Mouse (Mus musculus): ENCODE results near the gene Yeats2.
"Not testable (repeated sequence)": the region's sequence is repeated elsewhere in the genome, so short reads cannot be mapped to it uniquely, and the experiment has no call there.

Gene Yeats2

DNA sequence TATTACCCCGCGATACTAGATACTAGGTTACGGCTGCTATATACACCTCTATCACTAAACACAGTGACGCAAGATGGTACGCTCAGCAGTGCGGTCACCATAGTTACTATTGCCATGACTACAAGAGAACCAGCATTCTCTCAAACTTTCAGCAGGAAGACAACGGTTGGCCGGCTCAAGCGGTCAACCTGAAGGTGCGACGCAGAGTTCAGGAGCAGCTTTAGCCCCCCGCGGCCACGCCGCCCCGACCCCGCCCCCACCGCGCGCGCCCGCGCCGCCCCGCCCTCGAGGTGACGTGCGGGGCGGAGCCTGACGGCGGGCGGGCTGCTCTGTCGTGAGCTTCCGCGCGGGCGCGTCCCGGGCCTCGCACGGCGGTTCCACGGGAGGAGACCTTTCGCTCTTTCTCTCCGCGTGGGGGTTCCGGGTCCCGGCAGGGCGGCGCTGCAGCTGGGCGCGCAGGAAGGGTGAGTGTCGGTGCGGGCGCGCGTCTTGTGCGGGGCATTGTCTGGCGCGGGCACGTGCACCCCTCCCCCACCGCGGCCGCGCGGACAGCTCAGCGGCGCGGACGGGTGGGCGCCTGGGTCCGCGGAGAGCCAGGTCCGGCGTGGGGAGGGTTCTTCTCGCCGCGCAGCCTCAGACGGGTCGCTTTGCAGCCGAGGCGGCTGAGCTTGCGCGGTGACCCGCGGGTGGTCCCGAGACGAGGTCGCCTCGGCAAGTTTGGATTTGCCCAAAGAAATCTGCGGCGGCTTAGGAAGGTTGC, at the start of gene Yeats2:
Gene Yeats2, plus strand, starts transcription at position 292 of the 760 bp plus-strand sequence.
- DNase-seq (ENCODE audit: low spot score), result peak; percentile 75

GRCm38 (mm10) chr16:20095966-20096365, 44.9 kb upstream of the Yeats2 start:
- no peak for DNase-seq (ENCODE audit: low spot score)

DNA sequence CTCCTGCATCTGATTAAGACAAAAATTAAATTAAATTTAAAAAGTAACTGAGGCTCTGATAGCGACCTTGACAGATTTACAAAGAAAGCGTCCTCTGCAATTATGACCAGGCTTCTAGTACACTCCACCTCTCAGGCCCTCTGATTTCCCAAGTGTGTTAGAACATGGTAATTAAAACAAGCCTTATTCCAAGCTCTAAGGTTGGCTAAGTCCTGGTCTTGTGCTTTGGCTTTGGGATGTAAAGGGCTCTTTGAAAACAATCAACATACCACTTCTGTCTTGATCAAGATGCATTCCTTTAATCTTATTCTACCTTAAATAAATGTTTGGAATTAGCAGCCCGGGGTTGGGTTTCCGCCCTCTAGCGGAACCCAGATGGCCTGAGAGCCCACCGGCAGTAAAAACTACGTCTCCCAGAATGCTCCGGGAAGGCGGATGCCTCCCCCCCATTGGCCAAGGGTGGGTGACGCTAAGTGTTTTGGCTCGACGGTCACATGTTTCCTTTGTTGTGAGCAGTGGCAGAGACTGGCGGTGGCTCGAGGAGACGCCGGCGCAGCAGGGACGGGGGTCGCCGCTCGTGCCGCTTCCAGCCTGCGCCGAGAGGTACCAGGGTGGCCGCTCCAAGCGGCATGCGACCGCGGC, 43.7 kb upstream of the Yeats2 start, which contains the start of gene Klhl24:
Gene Klhl24, plus strand, starts transcription at position 474 of the 642 bp plus-strand sequence.
- peak; percentile 80 for DNase-seq (ENCODE audit: low spot score)

- peak; percentile 80 for DNase-seq (ENCODE audit: low spot score)
Measured at GRCm38 (mm10) chr16:20097711-20098374, 43.0 kb upstream of the Yeats2 start.

DNA sequence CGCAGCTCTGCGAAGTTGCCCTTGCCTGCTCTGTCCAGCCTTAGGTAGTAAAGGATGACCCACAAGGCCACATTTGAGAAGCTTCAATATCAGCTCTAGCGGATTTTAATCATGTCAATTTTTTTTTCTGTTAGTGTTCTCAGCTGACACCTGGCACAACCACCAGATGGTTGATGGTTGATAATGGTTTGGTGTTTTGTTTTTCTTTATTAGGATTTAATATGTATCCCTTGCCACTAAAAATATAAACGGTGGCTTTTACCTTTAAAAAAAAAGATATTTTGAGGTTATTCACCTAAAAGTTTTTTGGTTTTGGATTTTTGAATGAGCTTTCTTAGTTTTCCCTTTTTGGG, 42.5 kb upstream of the Yeats2 start:
- DNase-seq (ENCODE audit: low spot score), result no peak

DNA sequence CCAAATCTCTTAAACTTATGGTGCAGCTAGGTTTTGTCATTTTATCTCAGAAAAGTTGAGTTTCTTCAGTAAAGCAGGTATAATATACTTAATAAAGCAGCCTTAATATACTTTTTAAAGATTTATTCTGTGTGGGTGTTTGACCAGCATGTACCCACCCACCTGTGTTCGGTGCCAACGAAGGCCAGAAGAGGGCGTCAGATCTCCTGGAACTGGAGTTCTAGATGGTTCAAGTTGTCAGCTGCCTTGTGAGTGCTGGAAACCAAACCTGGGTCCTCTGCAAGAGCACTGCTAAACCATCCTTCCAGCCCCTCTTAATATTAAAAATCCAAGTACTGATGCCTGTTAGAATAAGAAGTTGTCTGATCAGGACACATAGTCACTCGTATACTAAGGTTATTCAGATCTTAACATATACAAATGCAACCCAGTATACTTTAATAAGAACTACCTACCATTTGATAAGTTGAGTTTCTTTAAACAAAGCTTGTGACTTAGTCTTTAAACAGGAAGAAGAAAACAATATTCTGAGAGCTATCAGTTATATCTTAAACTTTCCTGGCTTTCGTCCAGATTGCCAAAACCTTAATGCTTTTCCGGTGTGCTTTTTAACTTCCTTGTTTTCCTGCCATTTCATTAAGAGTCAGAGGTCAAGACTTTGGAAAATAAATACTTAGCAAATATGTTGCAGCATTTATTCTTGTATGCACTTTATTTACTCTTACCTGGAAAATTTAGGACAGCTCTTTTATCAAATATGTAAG, 41.8 kb upstream of the Yeats2 start:
- DNase-seq (ENCODE audit: low spot score), result no peak

GRCm38 (mm10) chr16:20106996-20107395, 33.9 kb upstream of the Yeats2 start:
- no peak for DNase-seq (ENCODE audit: low spot score)

GRCm38 (mm10) chr16:20108961-20109360, 31.9 kb upstream of the Yeats2 start:
- no peak for DNase-seq (ENCODE audit: low spot score)

DNA sequence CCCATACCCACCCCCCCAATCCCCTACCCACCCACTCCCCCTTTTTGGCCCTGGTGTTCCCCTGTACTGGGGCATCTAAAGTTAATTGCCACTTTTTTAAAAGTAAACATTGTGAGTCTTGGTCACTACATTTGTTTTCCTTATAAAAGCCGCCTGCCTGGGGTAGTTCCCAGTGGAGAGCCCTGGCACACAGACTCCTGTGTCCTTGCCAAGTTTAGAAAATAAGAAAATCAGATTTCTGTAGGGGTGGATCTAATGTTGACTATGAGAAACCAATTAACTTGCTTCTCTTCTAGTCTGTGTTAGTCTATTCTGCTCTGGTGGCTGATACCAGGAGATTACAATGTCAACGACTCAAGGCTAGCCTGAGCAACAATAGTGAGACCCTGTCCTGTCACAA, 28.2 kb upstream of the Yeats2 start:
- no peak for DNase-seq (ENCODE audit: low spot score)

- no peak for DNase-seq (ENCODE audit: low spot score)
Measured at GRCm38 (mm10) chr16:20116069-20116468, 24.8 kb upstream of the Yeats2 start.

DNA sequence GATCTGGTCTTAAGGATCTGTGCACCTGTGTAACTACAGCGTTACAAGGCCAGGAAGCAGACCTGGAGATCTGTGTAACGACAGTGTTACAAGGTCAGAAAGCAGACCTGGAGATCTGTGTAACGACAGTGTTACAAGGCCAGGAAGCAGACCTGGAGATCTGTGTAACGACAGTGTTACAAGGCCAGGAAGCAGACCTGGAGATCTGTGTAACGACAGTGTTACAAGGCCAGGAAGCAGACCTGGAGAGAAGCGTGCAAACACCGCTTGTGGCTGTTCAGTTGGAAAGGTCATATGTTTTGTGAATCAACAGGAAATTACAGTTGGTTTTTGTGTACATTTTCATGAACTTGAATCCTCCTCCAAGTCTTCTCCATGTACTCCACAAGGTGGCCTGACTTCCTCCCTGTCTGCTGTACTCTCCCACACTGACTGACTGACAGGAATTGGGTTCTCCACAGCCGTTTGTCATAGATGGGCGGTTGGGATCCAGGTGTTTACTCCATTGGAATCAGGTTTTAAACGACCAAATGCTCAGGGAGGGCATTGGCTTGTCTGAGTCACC, 14.5 kb upstream of the Yeats2 start:
- DNase-seq (ENCODE audit: low spot score), result not testable (repeated sequence)

GRCm38 (mm10) chr16:20130397-20130796, 10.5 kb upstream of the Yeats2 start:
- DNase-seq (ENCODE audit: low spot score), result no peak

- DNase-seq (ENCODE audit: low spot score), result no peak
Measured at GRCm38 (mm10) chr16:20144568-20144967, 3.7 kb downstream of the Yeats2 start.

DNA sequence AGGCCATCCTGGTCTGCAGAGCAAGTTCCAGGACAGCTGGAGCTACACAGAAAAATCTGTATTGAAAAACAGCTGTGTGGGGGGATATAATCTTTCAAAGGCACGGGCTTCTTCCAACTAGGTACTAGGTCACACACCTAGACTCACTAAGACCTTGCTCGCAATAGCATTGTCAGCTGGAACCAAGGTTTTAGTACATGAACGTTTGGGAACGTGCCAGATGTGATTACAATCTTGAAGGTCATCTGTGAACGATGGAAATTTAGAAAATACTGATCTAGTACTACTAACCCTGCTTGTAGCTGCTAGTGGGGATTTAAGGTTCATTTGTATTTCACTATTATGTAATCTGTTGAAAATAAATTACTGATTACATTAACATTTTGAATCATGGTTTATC, 11.1 kb downstream of the Yeats2 start:
- DNase-seq (ENCODE audit: low spot score), result no peak

GRCm38 (mm10) chr16:20153742-20154141, 12.9 kb downstream of the Yeats2 start:
- DNase-seq (ENCODE audit: low spot score), result no peak

DNA sequence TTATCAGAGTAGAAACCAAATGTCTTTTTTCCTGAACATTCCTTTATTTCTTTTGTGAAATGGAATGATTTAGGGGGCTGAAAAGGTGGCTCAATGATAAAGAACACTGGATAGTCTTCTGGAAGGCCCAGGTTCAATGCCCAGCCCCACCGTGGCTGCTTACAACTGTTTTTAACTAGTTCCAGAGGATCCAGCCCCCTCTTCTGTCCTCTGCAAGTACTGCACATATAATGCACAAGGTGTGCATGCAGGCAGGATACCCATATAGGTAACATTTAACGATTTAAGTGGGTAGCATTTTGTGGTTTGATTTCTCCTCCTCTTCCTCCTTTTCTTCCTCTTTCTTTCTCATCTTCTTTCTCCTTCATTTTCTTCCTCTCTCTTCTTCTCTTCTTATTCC, 19.3 kb downstream of the Yeats2 start:
- DNase-seq (ENCODE audit: low spot score), result no peak

GRCm38 (mm10) chr16:20169071-20169470, 28.2 kb downstream of the Yeats2 start:
- no peak for DNase-seq (ENCODE audit: low spot score)

DNA sequence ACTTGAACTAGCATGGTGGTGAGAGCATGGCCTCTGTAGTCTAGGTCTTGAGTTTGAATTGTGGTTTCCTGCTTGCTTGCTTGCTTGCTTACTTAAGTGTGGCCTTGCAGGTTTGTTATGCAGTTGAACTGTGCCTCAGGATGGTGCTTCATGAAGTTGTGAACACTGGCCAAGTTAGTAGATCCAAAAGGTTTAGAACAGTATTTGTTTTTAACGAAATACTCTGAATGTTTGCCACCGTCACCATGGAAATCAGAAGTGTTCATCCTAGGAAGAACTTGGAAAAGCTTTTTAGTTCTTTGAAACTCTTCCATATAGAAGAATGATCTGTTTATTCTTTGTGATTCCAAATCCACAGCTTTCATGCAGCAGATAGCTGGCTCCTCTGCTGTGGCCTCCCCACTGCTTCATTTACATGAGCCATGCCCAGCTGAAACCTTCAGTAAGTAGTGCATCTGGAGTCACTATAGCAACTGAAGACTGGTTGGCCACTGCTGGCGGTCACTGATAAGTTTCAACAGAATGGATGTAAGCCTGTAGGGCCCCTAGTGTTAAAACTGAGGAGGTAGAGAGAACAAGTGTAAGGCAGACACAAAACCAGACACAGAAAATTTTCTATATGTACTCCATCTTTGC, 28.7 kb downstream of the Yeats2 start:
- DNase-seq (ENCODE audit: low spot score), result no peak

DNA sequence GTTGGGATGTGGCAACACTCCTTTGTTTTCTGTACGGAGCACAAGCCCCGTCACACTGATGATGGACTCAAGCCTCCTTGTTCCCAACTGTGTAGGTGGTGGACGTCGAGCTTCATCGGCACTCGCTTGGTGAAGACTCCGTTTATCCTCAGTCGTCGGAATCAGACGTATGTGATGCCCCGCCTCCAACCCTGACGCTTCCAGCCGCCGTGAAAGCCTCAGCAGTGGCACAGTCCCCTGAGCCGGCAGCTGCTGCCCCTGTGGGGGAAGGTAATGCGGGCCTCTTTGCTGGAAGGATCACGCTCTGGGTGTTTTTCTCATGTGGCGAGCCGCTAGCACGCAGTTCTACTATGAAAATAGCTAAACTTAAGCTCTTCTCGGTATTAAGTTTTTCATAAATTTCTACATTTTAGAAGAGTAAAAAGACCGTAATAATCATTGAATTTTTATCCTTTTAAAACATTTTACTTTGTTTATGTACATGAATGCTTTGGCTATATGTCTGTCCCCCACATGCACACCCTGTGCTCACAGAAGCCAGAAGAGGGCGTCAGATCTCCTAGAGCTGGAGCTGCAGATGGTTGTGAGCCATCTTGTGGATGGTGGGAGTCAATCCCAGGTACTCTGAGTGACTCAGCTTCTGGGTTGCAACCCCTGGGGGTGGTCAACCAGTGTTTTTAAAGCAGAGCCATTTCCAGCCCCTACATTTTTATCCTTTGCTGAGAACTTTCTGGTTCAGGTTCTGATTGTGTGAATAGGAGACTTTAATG, 38.7 kb downstream of the Yeats2 start:
- no peak for DNase-seq (ENCODE audit: low spot score)

- no peak for DNase-seq (ENCODE audit: low spot score)
Measured at GRCm38 (mm10) chr16:20185368-20185767, 44.5 kb downstream of the Yeats2 start.

Measured in urinary bladder, postnatal 25 days (tissue).